Mouse (Mus musculus): ENCODE results near the gene Clasrp.
"Not testable (repeated sequence)": the region's sequence is repeated elsewhere in the genome, so short reads cannot be mapped to it uniquely, and the experiment has no call there.

The Clasrp gene

DNA sequence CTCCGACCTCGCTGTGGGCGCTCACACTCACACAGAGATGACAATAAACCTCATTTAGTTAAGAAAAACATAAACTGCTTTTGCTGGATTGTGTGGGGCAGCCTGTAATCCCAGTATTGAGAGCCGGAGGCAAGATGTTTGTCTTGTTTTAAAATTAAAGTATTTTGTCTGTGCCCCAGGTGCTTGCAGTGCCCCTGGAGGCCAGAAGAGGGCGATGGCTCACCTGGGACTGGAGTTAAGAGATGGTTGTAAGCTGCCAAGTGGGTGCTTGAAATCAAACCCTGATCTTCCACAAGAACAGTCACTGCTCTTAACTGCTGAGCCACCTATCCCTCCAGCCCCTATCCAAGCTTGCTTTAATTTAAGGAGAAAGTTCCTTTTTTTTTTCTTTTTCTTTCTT lies 6.7 kb upstream of the Clasrp start:
- intact Hi-C loops (cut with DNase I) = no loop called here

DNA sequence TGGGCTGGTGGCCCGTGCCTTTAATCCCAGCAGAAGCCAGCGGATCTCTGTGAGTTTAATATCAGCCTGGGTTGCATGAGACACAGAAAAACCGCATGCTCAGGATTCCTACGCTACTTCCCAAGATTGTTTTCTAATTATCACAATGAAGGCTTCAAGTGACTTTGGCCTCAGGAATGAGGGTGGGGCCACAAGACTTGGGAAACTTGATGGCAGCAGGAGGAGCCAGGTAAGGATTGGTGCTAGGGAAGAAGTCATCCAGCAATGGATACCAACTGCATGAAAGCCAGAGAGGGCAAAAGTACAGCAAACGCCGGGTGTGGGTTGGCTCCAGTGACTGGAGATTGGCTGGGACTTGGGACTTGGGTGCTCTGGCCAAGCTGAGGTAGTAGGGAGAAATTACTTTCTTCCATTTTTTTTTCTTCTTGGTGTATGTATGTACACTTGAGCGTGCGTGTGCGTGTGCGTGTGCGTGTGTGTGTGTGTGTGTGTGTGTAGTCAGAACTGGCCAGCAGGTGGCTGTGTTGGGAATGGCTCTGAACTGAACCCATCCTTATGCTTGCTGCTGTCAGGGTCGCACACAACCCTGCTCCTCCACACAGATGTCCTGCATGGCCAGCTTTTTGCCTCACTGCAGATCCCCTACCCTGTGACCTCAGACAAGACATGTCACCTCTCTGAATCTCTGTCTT lies 5.5 kb upstream of the Clasrp start:
- intact Hi-C loops (cut with DNase I) = no loop called here

DNA sequence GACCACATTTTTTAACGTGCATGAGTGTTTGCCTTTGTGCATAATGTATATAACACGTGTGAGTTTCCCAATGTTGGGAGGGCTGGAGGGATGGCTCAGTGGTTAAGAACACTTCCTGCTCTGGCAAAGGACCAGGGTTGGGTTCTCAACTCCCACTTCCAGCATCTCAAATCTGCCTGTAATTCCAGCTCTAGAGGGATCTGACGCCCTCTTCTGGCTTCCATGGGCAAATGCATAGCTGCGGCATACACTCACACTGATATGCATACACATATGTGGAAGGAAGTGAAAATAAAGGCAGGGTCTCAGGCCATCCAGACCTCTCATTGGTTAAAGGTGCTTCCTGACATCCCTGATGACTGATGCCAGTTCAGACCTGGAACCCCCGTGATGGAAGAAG lies 3.0 kb upstream of the Clasrp start:
- intact Hi-C loops (cut with DNase I) = no loop called here

DNA sequence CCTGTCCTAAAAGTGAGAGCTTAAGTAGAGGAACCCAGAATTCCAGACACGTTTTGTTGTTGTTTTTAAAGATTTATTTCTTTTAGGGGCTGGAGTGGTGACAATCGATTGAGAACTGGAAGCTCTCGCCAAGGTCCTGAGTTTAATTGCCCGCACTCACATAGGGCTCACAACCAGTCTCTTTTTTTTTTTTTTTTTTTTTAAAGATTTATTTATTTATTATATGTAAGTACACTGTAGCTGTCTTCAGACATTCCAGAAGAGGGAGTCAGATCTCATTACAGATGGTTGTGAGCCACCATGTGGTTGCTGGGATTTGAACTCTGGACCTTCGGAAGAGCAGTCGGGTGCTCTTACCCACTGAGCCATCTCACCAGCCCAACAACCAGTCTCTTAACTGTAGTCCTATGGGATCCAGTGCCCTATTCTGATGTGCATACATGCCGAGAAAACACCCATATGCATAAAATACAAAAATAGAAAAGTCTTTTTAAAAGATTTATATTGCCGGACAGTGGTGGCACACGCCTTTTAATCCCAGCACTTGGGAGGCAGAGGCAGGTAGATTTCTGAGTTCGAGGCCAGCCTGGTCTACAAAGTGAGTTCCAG lies 424 bp upstream of the Clasrp start:
- intact Hi-C loops (cut with DNase I) = not testable (repeated sequence)

DNA sequence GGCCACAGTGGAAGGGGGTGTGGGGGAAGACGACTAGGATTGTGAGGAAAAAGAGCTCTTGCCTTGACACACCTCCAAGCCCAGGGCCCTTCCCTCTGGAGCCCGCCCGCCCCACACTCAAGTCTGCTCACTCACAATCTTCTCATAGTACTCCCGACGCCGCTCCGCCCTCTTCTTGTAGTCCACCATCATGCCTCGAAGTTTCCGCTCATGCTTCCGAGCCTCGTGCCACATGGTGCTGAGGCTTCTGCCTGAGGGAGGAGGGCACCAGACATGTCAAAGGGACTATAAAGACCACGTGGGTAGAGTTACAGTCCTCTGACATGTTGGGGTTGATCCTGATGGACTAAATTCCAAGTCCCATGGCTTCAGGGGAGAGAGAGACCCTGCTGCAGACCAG lies 1.2 kb downstream of the Clasrp start:
- intact Hi-C loops (cut with DNase I) = no loop called here

DNA sequence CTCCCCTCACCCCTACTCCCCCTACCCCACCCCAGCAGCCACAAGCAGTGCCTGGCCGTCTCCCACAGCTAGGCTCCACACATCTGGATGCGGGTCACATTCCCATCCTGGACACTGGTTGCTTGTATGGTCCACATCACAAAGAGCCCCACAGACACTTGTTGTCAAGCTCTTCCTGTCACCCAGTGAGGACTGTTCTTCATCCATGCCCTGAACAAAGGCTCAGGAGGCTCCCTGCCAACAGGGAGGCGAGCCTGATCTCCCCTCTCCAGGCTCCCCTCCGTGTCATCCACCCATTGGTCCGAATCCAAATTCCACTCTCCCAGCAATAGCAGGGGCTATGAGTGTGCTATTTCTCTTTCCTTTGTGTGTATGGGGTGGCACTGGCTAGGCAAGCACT lies 3.7 kb downstream of the Clasrp start:
- intact Hi-C loops (cut with DNase I) = no loop called here

DNA sequence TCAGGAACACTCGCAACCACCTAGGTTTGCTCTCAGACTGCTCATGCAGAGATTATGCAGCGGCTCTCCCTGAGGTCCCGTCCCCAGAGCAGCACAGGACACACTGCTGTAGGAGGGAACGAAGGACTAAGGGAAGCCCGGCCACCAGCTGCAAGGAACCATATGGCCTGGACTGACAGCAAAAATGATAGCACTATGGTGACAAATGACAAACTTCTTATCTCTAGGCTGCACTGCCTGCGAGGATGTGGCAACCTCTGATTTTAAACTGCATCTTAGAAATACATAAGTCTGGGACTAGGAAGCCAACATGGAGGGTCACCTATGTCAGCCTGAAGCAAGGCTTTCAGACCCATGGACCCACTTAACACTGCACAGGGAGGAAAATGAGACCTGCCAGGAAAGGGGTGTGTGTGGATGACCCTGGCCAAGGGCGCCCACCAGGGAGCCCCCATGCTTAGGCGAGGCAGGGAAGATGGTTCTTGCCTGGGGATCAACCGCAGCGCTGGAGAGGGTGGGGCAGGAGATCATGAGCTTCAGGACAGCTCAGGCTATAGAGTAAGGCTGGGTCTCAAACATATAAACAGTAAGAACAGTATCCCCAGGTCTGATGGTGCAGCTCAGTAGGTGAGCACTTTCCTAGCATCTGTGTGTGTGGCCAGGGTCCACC lies 11.1 kb downstream of the Clasrp start:
- intact Hi-C loops (cut with DNase I) = no loop called here

DNA sequence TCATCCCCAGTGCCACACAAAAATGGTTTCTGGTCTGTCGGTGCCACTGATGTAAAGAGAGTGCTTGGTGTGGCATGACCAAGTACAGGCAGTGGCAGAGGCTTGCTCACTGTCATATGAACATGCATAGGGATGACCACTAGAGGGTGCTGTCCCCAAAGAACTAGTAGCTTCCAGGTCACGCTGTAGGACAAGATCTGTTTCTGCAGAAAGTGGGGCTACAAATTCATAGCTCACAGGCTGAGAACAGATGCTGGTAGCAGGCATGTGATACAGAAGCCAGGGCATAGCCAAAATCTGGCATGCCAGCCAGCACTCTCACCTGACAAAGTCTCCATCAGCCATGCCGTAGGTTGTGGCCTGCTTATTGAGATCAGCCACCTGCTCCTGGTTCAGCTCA lies 14.4 kb downstream of the Clasrp start:
- intact Hi-C loops (cut with DNase I) = no loop called here

DNA sequence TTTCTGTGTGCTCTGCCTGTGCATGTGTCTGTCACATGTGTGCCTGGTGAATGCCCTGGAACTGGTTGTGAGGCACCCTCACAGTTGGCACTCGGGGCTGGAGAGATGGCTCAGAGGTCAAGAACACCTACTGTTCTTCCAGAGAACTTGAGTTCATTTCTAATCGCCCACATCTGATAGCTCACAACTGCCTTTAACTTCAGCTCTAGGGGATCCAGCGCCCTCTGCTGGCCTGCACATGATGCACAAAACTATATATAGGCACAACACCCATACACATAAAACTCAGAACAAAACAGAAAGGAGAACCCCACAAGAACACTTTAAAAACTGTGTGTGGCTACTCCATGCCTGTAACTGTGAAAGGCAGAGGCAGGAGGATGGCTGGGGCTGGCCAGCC lies 15.1 kb downstream of the Clasrp start:
- intact Hi-C loops (cut with DNase I) = no loop called here

DNA sequence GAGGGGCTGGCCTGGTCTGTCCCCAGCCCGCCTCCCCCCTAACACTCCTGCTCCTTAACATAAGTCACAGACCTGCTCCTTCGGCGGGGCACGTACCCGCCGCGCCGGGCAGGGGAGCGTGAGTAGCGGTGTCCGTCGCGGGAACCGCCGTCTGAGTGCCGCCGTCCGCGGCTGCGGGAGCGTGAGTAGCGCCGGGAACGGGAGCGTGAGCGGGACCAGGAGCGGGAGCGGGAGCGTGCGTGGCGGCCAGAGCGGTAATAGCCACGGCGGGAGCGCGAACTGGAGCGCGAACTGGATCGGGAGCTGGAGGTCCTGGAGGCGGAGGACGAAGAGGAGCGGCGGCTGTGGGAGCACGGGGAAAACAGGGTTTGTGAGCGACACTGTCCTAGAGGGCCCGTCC lies 18.0 kb downstream of the Clasrp start:
- intact Hi-C loops (cut with DNase I) = no loop called here

DNA sequence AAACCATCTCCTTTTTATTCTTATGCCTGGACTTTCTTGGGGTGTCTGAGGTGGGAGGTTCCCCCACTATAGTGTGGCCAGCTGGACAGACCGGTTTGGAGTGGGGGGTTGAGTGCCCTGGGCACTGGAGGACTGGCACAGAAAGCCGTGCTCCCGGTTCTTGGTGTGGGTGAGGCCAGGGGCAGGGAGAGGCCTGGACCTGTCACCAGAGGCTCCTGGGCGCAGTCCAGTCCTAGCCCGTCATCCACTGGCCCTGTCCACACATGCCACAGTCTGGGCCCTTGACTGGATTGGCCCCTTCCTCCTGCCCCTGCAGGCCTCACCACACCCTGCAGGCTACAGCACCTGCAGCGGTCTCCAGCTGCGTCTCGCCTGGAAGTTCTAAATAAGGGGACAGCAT lies 23.7 kb downstream of the Clasrp start:
- intact Hi-C loops (cut with DNase I) = no loop called here

DNA sequence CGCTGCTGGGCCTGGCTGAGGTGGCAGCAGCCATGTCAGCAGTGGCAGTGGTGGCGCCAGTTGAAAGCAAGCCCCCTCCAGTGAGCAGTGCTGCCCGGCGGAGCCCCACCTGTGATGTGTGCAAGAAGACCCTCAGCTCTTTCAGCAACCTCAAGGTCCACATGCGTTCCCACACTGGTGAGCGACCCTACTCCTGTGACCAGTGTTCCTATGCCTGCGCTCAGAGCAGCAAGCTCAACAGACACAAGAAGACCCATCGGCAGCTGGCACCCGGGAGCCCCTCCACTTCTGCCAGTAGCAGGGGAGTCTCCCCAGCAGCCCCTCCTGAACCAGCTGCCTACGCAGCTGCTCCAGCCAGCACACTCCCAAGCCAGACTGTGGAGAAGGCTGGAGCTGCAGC lies 24.5 kb downstream of the Clasrp start:
- intact Hi-C loops (cut with DNase I) = loop anchor here (5.0 kb wide), 1 partner anchor 43 kb away; no protein-coding TSS in a partner anchor

DNA sequence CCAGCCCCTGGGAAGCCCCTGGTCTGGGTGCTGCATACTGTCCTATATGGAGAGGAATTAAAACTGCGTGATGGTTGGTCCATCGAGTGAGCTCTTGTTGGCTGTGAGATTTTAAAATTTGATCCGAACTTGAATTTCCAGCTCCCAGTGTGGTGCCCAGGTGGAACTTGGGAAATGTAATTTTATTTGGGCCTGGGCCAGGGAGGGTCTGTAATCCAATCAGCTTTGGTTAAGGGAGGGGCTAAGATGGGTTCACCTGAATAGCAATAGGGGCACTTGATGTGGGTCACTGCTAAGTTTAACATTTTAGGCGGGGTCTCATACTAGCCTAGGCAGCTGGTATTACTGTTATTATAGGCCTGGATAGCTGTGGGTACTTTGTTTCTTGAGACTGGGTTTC lies 25.9 kb downstream of the Clasrp start:
- intact Hi-C loops (cut with DNase I) = loop anchor here (5.0 kb wide), 1 partner anchor 44 kb away; no protein-coding TSS in a partner anchor

DNA sequence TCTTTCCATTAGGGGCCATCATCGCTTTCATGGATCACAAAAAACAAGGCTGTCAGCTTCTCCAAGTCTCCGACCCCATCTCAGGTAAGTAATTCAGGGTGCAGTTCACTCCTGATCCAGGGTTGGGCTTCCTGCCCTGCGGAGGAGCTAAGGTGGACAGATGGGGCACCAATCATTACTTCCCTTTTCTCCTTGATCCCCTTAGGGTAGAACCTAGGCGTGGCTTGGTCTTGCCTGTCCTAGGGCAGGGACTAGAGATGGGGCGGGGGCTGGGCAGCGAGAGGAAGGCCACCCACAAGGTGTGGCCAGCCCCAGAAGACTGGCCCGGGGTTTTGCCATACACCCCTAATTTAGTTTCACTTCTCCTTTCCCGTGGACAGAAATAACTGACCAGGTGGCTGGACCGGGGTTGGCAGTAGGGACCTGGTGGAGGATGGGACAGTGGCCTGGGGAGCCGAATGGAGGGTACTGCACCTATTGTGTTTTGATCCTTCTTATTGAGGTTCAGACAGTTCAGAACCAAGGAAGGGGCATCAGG lies 26.3 kb downstream of the Clasrp start:
- intact Hi-C loops (cut with DNase I) = loop anchor here (5.0 kb wide), 1 partner anchor 44 kb away; no protein-coding TSS in a partner anchor

DNA sequence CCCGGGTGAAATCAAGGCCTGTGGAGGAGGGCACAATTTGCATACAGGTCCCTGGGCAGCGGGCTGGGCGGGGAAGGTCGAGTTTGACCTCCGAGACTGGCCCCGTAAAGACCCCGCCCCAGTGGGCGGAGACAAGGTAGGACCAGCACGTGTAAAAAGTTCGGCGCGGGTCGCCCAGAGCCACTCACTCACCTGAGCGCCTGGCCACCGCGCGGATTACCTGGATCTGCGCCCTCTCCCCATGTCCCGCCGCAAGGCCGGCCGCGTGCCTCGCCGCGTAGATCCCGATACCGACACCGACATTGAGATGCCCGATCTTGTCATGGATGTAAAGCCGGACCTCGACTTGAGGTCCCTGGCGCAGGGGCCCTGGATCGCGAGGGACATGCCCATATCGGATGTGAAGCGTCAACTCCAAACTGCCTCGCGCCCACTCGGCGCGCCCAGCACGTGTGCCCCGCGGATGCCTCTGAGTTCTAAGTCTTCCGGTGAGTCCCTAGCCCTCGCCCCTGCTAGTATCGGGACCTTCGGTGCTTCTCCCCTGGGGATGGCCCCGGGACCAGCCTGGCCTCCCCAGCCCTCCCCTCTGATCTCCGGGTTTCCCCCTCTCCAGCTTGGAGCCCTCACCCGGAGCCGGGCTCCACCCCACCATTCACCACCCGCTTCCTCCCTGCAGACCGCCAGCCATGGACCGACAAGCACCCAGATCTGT lies 27.0 kb downstream of the Clasrp start, which contains the start of the genes Zfp296 and Gemin7:
Zfp296 (plus strand) TSS at position 147 of the 712 bp plus-strand sequence.
Gemin7 (minus strand) TSS at position 455 of the 712 bp plus-strand sequence.
- intact Hi-C loops (cut with DNase I) = loop anchor here (5.0 kb wide), 1 partner anchor 45 kb away; no protein-coding TSS in a partner anchor

DNA sequence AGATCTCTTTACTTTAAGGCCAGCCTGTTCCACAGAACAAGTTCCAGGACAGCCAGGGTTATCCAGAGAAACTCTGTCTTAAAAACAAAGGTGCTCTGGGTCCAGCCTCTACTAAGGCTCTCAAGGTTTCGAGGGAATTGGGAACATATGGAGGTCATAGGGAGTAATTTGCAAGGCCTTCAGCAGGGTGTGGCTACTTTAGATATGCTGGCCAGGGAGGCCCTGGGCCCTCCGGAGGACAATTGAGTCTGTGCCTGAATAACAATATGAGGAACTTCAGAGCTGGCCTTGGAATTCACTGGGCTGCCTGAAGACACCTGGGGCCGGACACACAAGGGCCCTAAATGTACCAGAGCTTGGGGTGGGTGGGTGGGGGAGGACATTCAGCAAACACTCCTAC lies 28.7 kb downstream of the Clasrp start:
- intact Hi-C loops (cut with DNase I) = loop anchor here (5.0 kb wide), 1 partner anchor 47 kb away; no protein-coding TSS in a partner anchor

DNA sequence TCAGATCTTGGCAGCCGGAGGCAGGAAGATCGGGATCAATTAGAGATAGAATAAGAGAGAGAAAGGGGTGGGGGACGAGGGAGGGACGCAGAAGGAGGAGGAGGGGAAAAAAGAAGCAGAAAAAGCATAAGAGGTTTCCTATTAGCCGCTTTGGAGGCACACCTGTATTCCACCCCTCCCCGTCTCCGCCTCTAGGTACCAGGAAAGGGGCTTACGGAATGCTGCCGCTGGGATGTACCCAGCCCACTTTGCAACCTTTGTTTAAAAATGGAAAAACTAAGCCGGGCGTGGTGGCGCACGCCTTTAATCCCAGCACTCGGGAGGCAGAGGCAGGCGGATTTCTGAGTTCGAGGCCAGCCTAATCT lies 30.5 kb downstream of the Clasrp start:
- intact Hi-C loops (cut with DNase I) = loop anchor here (5.0 kb wide), 2 partner anchors 66 to 116 kb away; partner anchors contain the start of genes Bloc1s3, Mark4 and Trappc6a

DNA sequence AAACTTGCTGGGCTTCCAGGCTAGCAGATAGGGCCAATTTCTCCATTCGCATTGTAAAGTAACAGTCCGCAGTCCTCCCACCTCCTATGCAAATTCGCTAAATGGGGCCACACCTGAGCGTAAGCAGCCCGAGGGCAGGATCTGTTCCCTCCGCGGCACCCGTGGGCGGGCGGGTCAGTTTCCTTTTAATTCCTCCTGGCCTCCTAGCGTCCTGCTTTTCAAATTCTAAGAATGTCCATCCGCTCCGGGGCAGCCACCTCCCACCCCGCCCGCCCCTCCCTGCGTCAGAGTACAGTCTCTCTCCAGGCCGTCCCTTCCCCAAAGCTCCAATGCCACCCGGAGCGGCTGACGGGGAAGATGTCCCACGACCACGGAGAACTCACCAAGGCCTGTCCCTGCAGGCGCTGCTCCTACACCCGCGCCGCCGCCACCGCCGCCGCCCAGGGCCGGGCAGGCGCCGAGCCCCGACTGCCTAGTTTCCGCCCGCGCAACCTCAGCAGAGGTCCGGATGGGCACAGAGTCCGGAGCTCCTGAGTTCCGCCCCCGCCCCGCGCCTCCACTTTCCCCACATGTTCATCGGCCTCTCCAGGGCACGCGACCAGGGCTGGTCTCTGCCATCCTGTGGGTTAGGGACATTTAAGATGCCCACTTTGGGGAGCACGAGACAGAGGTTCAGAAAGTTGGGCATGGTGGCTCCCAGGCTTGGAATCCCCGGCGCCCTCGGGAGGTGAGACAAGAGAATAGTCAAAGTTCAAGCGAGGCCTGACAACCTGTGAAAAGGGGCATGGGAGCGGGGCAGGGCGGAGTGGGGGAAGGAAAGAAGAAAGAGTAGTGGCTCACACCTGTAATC lies 31.1 kb downstream of the Clasrp start:
- intact Hi-C loops (cut with DNase I) = loop anchor here (5.0 kb wide), 2 partner anchors 66 to 116 kb away; partner anchors contain the start of genes Bloc1s3, Mark4 and Trappc6a

DNA sequence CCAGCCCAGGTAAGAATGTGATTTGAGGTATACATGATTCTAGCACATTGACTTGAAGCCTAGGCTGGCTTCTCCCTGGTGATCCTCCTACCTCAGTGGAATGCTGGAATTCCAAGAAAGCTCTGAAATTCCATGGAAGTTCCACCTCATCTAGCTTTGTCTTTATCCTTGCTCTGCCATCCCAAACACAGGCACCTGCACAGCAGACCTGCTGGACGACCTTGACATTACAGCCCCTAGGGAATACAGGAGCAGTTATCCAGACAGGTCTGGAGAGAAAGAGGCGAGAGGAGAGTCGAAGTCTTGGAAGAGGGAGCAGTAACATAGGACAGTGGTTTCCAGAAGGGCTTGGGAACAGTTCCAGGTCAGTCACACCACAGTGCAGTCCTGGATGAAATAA lies 34.6 kb downstream of the Clasrp start:
- intact Hi-C loops (cut with DNase I) = loop anchor here (5.0 kb wide), 2 partner anchors 62 to 112 kb away; partner anchors contain the start of genes Bloc1s3, Mark4 and Trappc6a

DNA sequence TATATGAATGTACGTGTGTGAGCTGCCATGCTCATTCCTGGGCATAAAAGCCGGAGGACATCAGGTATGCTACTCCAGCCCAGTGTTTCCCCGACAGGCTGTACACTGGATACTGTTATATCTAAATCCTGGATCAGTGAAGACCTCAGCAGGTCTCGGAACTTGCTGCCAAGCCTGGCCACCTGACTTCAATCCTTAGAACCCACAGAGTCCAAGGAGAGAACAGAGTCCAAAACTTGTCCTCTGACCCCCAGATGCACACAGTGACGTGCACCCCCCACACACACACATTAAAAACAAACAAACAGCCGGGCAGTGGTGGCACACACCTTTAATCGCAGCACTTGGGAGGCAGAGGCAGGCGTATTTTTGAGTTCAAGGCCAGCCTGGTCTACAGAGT lies 36.9 kb downstream of the Clasrp start:
- intact Hi-C loops (cut with DNase I) = no loop called here

All from adrenal gland (tissue).